8 mouse cellular contexts compared by ENCODE assay signal in the genomic region with DNA sequence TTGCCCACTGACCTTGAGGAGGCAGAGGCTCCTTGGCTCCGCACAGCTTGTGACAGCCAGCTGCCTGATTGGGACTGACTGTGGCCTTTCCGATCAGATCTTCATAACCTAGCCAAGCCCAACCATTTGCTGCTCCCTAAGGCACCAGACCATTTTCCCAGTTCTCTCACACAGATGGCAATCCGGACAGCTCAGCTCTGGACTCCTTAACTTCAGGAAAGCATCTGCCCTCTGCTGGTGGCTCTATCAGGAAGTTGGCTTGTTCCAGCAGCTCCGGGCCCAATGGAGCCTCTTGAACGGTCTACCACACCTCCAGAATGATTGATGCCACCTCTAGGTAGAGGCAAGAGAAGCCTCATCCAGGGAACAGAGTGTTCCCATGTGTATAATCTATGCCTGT. TPM values are rescaled to one million over a fixed set of nuclear protein-coding genes. Genes with fewer than 3 reads are reported as not detected.
A peak's percentile ranks its signal among the peaks of the same experiment; 100 is the strongest.
DNase-seq lines count a peak whose midpoint lies in the region; ATAC-seq lines count a peak whose summit lies in the region.

No protein-coding gene starts in this region.

- intact Hi-C loops in heart, postnatal 10 days (cut with DNase I), result loop anchor here (1.0 kb wide), 1 partner anchor 256 kb away; no protein-coding TSS in a partner anchor

- no peak overlapping the region for H3K27ac ChIP-seq in embryonic facial prominence, embryonic 11.5 days (replicated peaks; ENCODE audit: low read depth, low read length)
- H3K27ac ChIP-seq in lung, embryonic 15.5 days, result no peak overlapping the region

- no peaks in the 10 kb centered on the region for H3K27me3 ChIP-seq in embryonic facial prominence, embryonic 11.5 days (ENCODE audit: control insufficient read depth, insufficient read depth, low read length)
- no peaks in the 10 kb centered on the region; the same call in 1 of the 2 replicates for H3K27me3 ChIP-seq in lung, embryonic 15.5 days

- 26% methylated on average over 5 of the region's 5 CpGs for WGBS in embryonic facial prominence, embryonic 11.5 days
- 12% methylated on average over 5 of the region's 5 CpGs for WGBS in lung, embryonic 15.5 days

- no peak for ATAC-seq in embryonic facial prominence, embryonic 11.5 days (replicated peaks; ENCODE audit: insufficient number of reproducible peaks, low FRiP score, low TSS enrichment, low read depth)
- peak; percentile 77 for ATAC-seq in lung, embryonic 15.5 days (ENCODE audit: borderline replicate concordance, extremely low read depth, low FRiP score, low TSS enrichment)

- H3K36me3 ChIP-seq in embryonic facial prominence, embryonic 11.5 days (replicated peaks; ENCODE audit: control insufficient read depth, insufficient read depth, low read depth, low read length), result no peaks in the 10 kb centered on the region
- H3K36me3 ChIP-seq in lung, embryonic 15.5 days, result no peaks in the 10 kb centered on the region

- H3K9me3 ChIP-seq in embryonic facial prominence, embryonic 11.5 days (replicated peaks; ENCODE audit: control insufficient read depth, low read length), result no peaks in the 10 kb centered on the region
- H3K9me3 ChIP-seq in lung, embryonic 15.5 days, result no peaks in the 10 kb centered on the region

- H3K9ac ChIP-seq in embryonic facial prominence, embryonic 11.5 days (replicated peaks; ENCODE audit: low read length), result no peak overlapping the region
- H3K9ac ChIP-seq in lung, embryonic 15.5 days, result no peak overlapping the region

- no peaks in the 10 kb centered on the region for H3K4me1 ChIP-seq in embryonic facial prominence, embryonic 11.5 days (ENCODE audit: control insufficient read depth, insufficient read depth, low read length)
- H3K4me1 ChIP-seq in lung, embryonic 15.5 days, result peaks cover 9% of the 10 kb centered on the region

- H3K4me2 ChIP-seq in embryonic facial prominence, embryonic 11.5 days (ENCODE audit: low read depth, low read length), result no peak overlapping the region
- H3K4me2 ChIP-seq in lung, embryonic 15.5 days, result 0 out of 2 replicates have a peak overlapping the region, but pooled peaks have one; percentile 20

- DNase-seq in urinary bladder, adult 18-20 months (ENCODE audit: low spot score in 2 of 2), result peak; percentile 30 to 32
- no peak for DNase-seq in urinary bladder, postnatal 10 days (ENCODE audit: low spot score)
- DNase-seq in embryonic facial prominence, embryonic 11.5 days (ENCODE audit: low spot score), result peak; percentile 81
- peak; percentile 83 to 84 for DNase-seq in heart, postnatal 10 days
- peak; percentile 82 to 89 for DNase-seq in kidney, postnatal 4 days
- DNase-seq in right cerebral cortex, postnatal 10 days (ENCODE audit: low spot score in 2 of 2), result peak; percentile 74 to 80
- no peak for DNase-seq in T-cell, adult 2 months (ENCODE audit: low spot score)

- no peak overlapping the region for H3K4me3 ChIP-seq in embryonic facial prominence, embryonic 11.5 days (ENCODE audit: low read depth, low read length)
- no peak overlapping the region for H3K4me3 ChIP-seq in lung, embryonic 15.5 days

RNA-seq across cellular contexts. Expression of a gene that starts 21.6 kb away (rescaled TPM):
- polyA plus RNA-seq in embryonic facial prominence, embryonic 11.5 days (2014; fragmentation: Nextera tagmentation; extraction: Ambion mirVana), result 50.7 and 54.7 TPM in 2 replicates
- total RNA-seq in heart, postnatal 10 days (2021), result 10 to 100 TPM; 11.3 to 12.6 TPM
- 41.3 and 42.1 TPM in 2 replicates for polyA plus RNA-seq in lung, embryonic 15.5 days (2015; fragmentation: Nextera tagmentation; extraction: Ambion mirVana)

Comparison
In these comparisons a context has a peak if more than half of its experiments do, and no peak if none do; other contexts are left out.
1. DNase-seq: peak in urinary bladder, adult 18-20 months (2 of 2), embryonic facial prominence, embryonic 11.5 days (single experiment), heart, postnatal 10 days (2 of 2), kidney, postnatal 4 days (2 of 2) and right cerebral cortex, postnatal 10 days (2 of 2); none in urinary bladder, postnatal 10 days (single experiment) and T-cell, adult 2 months (single experiment).